Mouse (Mus musculus): Measurements from ENCODE around the gene Nemp1. TPM values are rescaled to one million over a fixed set of nuclear protein-coding genes. Genes with fewer than 3 reads are reported as not detected.
A peak's percentile ranks its signal among the peaks of the same experiment; 100 is the strongest.

The Nemp1 gene
- total RNA-seq (2014; rRNA removed; ENCODE audit: low replicate concordance): 10.0 and 16.0 TPM in 2 replicates
- polyA plus RNA-seq (2015; fragmentation: Nextera tagmentation; extraction: Ambion mirVana): 4.2 and 4.5 TPM in 2 replicates

- no peaks in the 10 kb centered on the region for H3K27me3 ChIP-seq (ENCODE audit: control insufficient read depth, insufficient read depth, low read length)
- H3K4me2 ChIP-seq (ENCODE audit: low read depth, low read length): peak within 1 kb of the TSS; percentile 71
- DNase-seq (ENCODE audit: low spot score) (peak; percentile 88), ATAC-seq (ENCODE audit: insufficient read depth, low read depth) (peak; percentile 58)
- H3K9me3 ChIP-seq (replicated peaks; ENCODE audit: control insufficient read depth, low read length): no peaks in the 10 kb centered on the region
- TF ChIP-seq CTCF (IDR thresholded peaks at IDR 0.05; ENCODE audit: low read depth) (no peak), EP300 (IDR thresholded peaks at IDR 0.05; ENCODE audit: low read depth) (no peak)
- H3K4me1 ChIP-seq (ENCODE audit: control insufficient read depth, insufficient read depth): peaks cover 47% of the 10 kb centered on the region
- H3K9ac ChIP-seq (replicated peaks; ENCODE audit: low read depth, low read length): peak within 1 kb of the TSS; percentile 68
- H3K4me3 ChIP-seq (ENCODE audit: low read depth, low read length): peak within 1 kb of the TSS; percentile 65
- peak within 1 kb of the TSS; percentile 96 for H3K27ac ChIP-seq (ENCODE audit: low read depth)
- under 1% methylated on average over 69 of the region's 73 CpGs for WGBS
- H3K36me3 ChIP-seq (replicated peaks; ENCODE audit: control insufficient read depth, insufficient read depth, low read length): peaks cover 22% of the 10 kb centered on the region
Observed at GRCm38 (mm10) chr10:127666501-127667268, at the start of gene Nemp1. TSS of gene Nemp1 (plus strand) at chr10:127666901.

- ATAC-seq (ENCODE audit: insufficient read depth, low read depth) (no peak), DNase-seq (ENCODE audit: low spot score) (no peak)
- 41% methylated on average over 4 of the region's 4 CpGs for WGBS
- Histone ChIP-seq H3K27ac (ENCODE audit: low read depth) (no peak overlapping the region), H3K36me3 (replicated peaks; ENCODE audit: control insufficient read depth, insufficient read depth, low read length) (no peaks in the 10 kb centered on the region), H3K9me3 (replicated peaks; ENCODE audit: control insufficient read depth, low read length) (no peaks in the 10 kb centered on the region), H3K4me1 (ENCODE audit: control insufficient read depth, insufficient read depth) (peaks cover 16% of the 10 kb centered on the region), H3K4me3 (ENCODE audit: low read depth, low read length) (no peak overlapping the region), H3K4me2 (ENCODE audit: low read depth, low read length) (no peak overlapping the region), H3K27me3 (ENCODE audit: control insufficient read depth, insufficient read depth, low read length) (no peaks in the 10 kb centered on the region), H3K9ac (replicated peaks; ENCODE audit: low read depth, low read length) (no peak overlapping the region)
- no peak for TF ChIP-seq CTCF (IDR thresholded peaks at IDR 0.05; ENCODE audit: low read depth)
- no peak for TF ChIP-seq EP300 (IDR thresholded peaks at IDR 0.05; ENCODE audit: low read depth)
Observed at GRCm38 (mm10) chr10:127617294-127617693, 49.4 kb upstream of the Nemp1 start.

- Histone ChIP-seq H3K36me3 (replicated peaks; ENCODE audit: control insufficient read depth, insufficient read depth, low read length) (no peaks in the 10 kb centered on the region), H3K4me2 (ENCODE audit: low read depth, low read length) (peak overlapping the region; percentile 85; the same call in 1 of the 2 replicates), H3K4me3 (ENCODE audit: low read depth, low read length) (no peak overlapping the region), H3K27me3 (ENCODE audit: control insufficient read depth, insufficient read depth, low read length) (no peaks in the 10 kb centered on the region), H3K27ac (ENCODE audit: low read depth) (no peak overlapping the region), H3K9ac (replicated peaks; ENCODE audit: low read depth, low read length) (no peak overlapping the region; the same call in 1 of the 2 replicates), H3K9me3 (replicated peaks; ENCODE audit: control insufficient read depth, low read length) (no peaks in the 10 kb centered on the region), H3K4me1 (ENCODE audit: control insufficient read depth, insufficient read depth) (peaks cover 16% of the 10 kb centered on the region)
- TF ChIP-seq CTCF (IDR thresholded peaks at IDR 0.05; ENCODE audit: low read depth) (no peak), EP300 (IDR thresholded peaks at IDR 0.05; ENCODE audit: low read depth) (no peak)
- WGBS: 35% methylated on average over 6 of the region's 6 CpGs
- no peak for DNase-seq (ENCODE audit: low spot score)
- no peak for ATAC-seq (ENCODE audit: insufficient read depth, low read depth)
Observed at GRCm38 (mm10) chr10:127618173-127618572, 48.5 kb upstream of the Nemp1 start.

- peak overlapping the region; percentile 46 for H3K9ac ChIP-seq (replicated peaks; ENCODE audit: low read depth, low read length)
- peak overlapping the region; percentile 85 for H3K4me2 ChIP-seq (ENCODE audit: low read depth, low read length)
- no peaks in the 10 kb centered on the region for H3K36me3 ChIP-seq (replicated peaks; ENCODE audit: control insufficient read depth, insufficient read depth, low read length)
- H3K4me3 ChIP-seq (ENCODE audit: low read depth, low read length): peak overlapping the region; percentile 60
- peaks cover 16% of the 10 kb centered on the region for H3K4me1 ChIP-seq (ENCODE audit: control insufficient read depth, insufficient read depth)
- TF ChIP-seq CTCF (IDR thresholded peaks at IDR 0.05; ENCODE audit: low read depth): no peak
- TF ChIP-seq EP300 (IDR thresholded peaks at IDR 0.05; ENCODE audit: low read depth): no peak
- ATAC-seq (ENCODE audit: insufficient read depth, low read depth) (no peak), DNase-seq (ENCODE audit: low spot score) (no peak)
- 47% methylated on average over 8 of the region's 8 CpGs for WGBS
- no peaks in the 10 kb centered on the region for H3K27me3 ChIP-seq (ENCODE audit: control insufficient read depth, insufficient read depth, low read length)
- peak overlapping the region; percentile 78; the same call in 1 of the 2 replicates for H3K27ac ChIP-seq (ENCODE audit: low read depth)
- H3K9me3 ChIP-seq (replicated peaks; ENCODE audit: control insufficient read depth, low read length): no peaks in the 10 kb centered on the region
Observed at GRCm38 (mm10) chr10:127619119-127619721, 47.5 kb upstream of the Nemp1 start.

- no peak for DNase-seq (ENCODE audit: low spot score)
- Histone ChIP-seq H3K4me1 (ENCODE audit: control insufficient read depth, insufficient read depth) (peaks cover 15% of the 10 kb centered on the region), H3K4me2 (ENCODE audit: low read depth, low read length) (peak overlapping the region; percentile 85), H3K27me3 (ENCODE audit: control insufficient read depth, insufficient read depth, low read length) (no peaks in the 10 kb centered on the region), H3K9me3 (replicated peaks; ENCODE audit: control insufficient read depth, low read length) (no peaks in the 10 kb centered on the region), H3K27ac (ENCODE audit: low read depth) (peak overlapping the region; percentile 78), H3K36me3 (replicated peaks; ENCODE audit: control insufficient read depth, insufficient read depth, low read length) (no peaks in the 10 kb centered on the region), H3K9ac (replicated peaks; ENCODE audit: low read depth, low read length) (peak overlapping the region; percentile 58), H3K4me3 (ENCODE audit: low read depth, low read length) (peak overlapping the region; percentile 60)
- no peak for TF ChIP-seq EP300 (IDR thresholded peaks at IDR 0.05; ENCODE audit: low read depth)
- no peak for TF ChIP-seq CTCF (IDR thresholded peaks at IDR 0.05; ENCODE audit: low read depth)
- WGBS: 18% methylated on average over 12 of the region's 12 CpGs
- no peak for ATAC-seq (ENCODE audit: insufficient read depth, low read depth)
Observed at GRCm38 (mm10) chr10:127619941-127620405, 46.7 kb upstream of the Nemp1 start.
